ENCODE assay signal across 10 mouse cellular contexts in genomic region chr11:32587191-32588089, GRCm38 (mm10). TPM values are rescaled to one million over a fixed set of nuclear protein-coding genes. Genes with fewer than 3 reads are reported as not detected.
A peak's percentile ranks its signal among the peaks of the same experiment; 100 is the strongest.
DNase-seq lines count a peak whose midpoint lies in the region; ATAC-seq and TF ChIP-seq lines count a peak whose summit lies in the region.
"Had no signal": no experiment of that assay in that cellular context is flagged by ENCODE, and none has a peak within 500 bp of the region (broad histone marks: within the 10 kb centered on the region; RNA-seq: fewer than 3 reads in every experiment).

No protein-coding gene starts in this region.

- peaks cover 4% of the 10 kb centered on the region; the same call in 1 of the 2 replicates for H3K4me1 ChIP-seq in intestine, embryonic 15.5 days (replicated peaks)
- H3K4me1 ChIP-seq in intestine, postnatal 0 days (replicated peaks; ENCODE audit: control insufficient read depth, insufficient read depth, low read length), result no peaks in the 10 kb centered on the region
- peaks cover 5% of the 10 kb centered on the region for H3K4me1 ChIP-seq in hindbrain, embryonic 15.5 days (replicated peaks)
- H3K4me1 ChIP-seq in neural tube, embryonic 12.5 days, result 0 out of 2 replicates have a peak, but pooled peaks cover 4% of the 10 kb centered on the region

- no peaks in the 10 kb centered on the region for H3K36me3 ChIP-seq in intestine, embryonic 15.5 days
- H3K36me3 ChIP-seq in intestine, postnatal 0 days (ENCODE audit: control insufficient read depth, insufficient read depth), result peaks cover 11% of the 10 kb centered on the region; the same call in 1 of the 2 replicates
- no peaks in the 10 kb centered on the region for H3K36me3 ChIP-seq in hindbrain, embryonic 15.5 days
- no peaks in the 10 kb centered on the region for H3K36me3 ChIP-seq in neural tube, embryonic 12.5 days

- CTCF ChIA-PET in Patski (lab: Charles Lee), result interaction anchor here (0.9 to 1.7 kb wide), 4 partner anchors 9 to 235 kb away, joined by 3 to 7 read pairs (median 3); no protein-coding TSS in a partner anchor

- H3K4me2 ChIP-seq in intestine, embryonic 15.5 days (replicated peaks), result no peak overlapping the region
- H3K4me2 ChIP-seq in intestine, postnatal 0 days (replicated peaks; ENCODE audit: low read depth), result no peak overlapping the region
- H3K4me2 ChIP-seq in hindbrain, embryonic 15.5 days, result no peak overlapping the region
- H3K4me2 ChIP-seq in neural tube, embryonic 12.5 days (replicated peaks), result no peak overlapping the region

- peak overlapping the region; percentile 20; the same call in 1 of the 2 replicates for H3K9ac ChIP-seq in intestine, embryonic 15.5 days
- no peak overlapping the region for H3K9ac ChIP-seq in intestine, postnatal 0 days (ENCODE audit: low read depth, low read length)
- H3K9ac ChIP-seq in hindbrain, embryonic 15.5 days, result peak overlapping the region; percentile 38
- H3K9ac ChIP-seq in neural tube, embryonic 12.5 days, result peak overlapping the region; percentile 42; the same call in 1 of the 2 replicates

- intact Hi-C loops in heart, postnatal 36 days (cut with DNase I), result loop anchor here (1.0 to 2.0 kb wide), 3 partner anchors 57 to 245 kb away; no protein-coding TSS in a partner anchor

- H3K4me3 ChIP-seq in intestine, embryonic 15.5 days (replicated peaks), result no peak overlapping the region
- no peak overlapping the region for H3K4me3 ChIP-seq in intestine, postnatal 0 days (ENCODE audit: low read depth, low read length)
- H3K4me3 ChIP-seq in hindbrain, embryonic 15.5 days, result no peak overlapping the region
- H3K4me3 ChIP-seq in neural tube, embryonic 12.5 days, result no peak overlapping the region

- POLR2A ChIA-PET in Patski (lab: Charles Lee), result interaction anchor here (0.6 to 1.0 kb wide), 3 partner anchors 34 to 55 kb away, joined by 3 to 4 read pairs (median 3); no protein-coding TSS in a partner anchor

- ATAC-seq in intestine, embryonic 15.5 days, result no peak
- no peak for ATAC-seq in intestine, postnatal 0 days
- peak; percentile 67 for ATAC-seq in Patski
- no peak for ATAC-seq in hindbrain, embryonic 15.5 days (ENCODE audit: low FRiP score, low read depth)
- ATAC-seq in neural tube, embryonic 12.5 days (ENCODE audit: low FRiP score, low read depth), result no peak

- in situ Hi-C loops in Patski (cut with MboI; ENCODE audit: low pct_unique_long_range_greater_than_20kb), result loop anchor here (5.0 kb wide), 2 partner anchors 50 to 230 kb away; no protein-coding TSS in a partner anchor

- H3K9me3 ChIP-seq in intestine, embryonic 15.5 days, result no peaks in the 10 kb centered on the region
- no peaks in the 10 kb centered on the region for H3K9me3 ChIP-seq in intestine, postnatal 0 days (ENCODE audit: control insufficient read depth)
- H3K9me3 ChIP-seq in hindbrain, embryonic 15.5 days, result no peaks in the 10 kb centered on the region
- H3K9me3 ChIP-seq in neural tube, embryonic 12.5 days, result no peaks in the 10 kb centered on the region
- H3K9me3 ChIP-seq: G1E had no signal

- no peak overlapping the region for H3K27ac ChIP-seq in intestine, embryonic 15.5 days
- no peak overlapping the region for H3K27ac ChIP-seq in intestine, postnatal 0 days (ENCODE audit: low read depth, low read length)
- no peak overlapping the region for H3K27ac ChIP-seq in hindbrain, embryonic 15.5 days (replicated peaks)
- H3K27ac ChIP-seq in neural tube, embryonic 12.5 days, result no peak overlapping the region

- DNase-seq in Patski (ENCODE audit: low read depth, low spot score), result no peak
- no peak for DNase-seq in left cerebral cortex, adult 8-10 months (ENCODE audit: low spot score in 2 of 2)
- DNase-seq in heart, postnatal 36 days, result no peak
- no peak for DNase-seq in adrenal gland, postnatal 10 days

- 74% methylated on average over 17 of the region's 17 CpGs for WGBS in intestine, embryonic 15.5 days
- 77% methylated on average over 17 of the region's 17 CpGs for WGBS in intestine, postnatal 0 days
- WGBS in hindbrain, embryonic 15.5 days, result 80% methylated on average over 17 of the region's 17 CpGs
- 78% methylated on average over 17 of the region's 17 CpGs for WGBS in neural tube, embryonic 12.5 days

- no peaks in the 10 kb centered on the region for H3K27me3 ChIP-seq in intestine, embryonic 15.5 days (replicated peaks)
- H3K27me3 ChIP-seq in intestine, postnatal 0 days (replicated peaks; ENCODE audit: control insufficient read depth, insufficient read depth, low read length), result no peaks in the 10 kb centered on the region
- no peaks in the 10 kb centered on the region for H3K27me3 ChIP-seq in Patski
- H3K27me3 ChIP-seq in hindbrain, embryonic 15.5 days, result no peaks in the 10 kb centered on the region
- no peaks in the 10 kb centered on the region for H3K27me3 ChIP-seq in neural tube, embryonic 12.5 days (replicated peaks)

- TF ChIP-seq CTCF in intestine, postnatal 0 days (IDR thresholded peaks at IDR 0.05; ENCODE audit: low read depth), result no peak
- no peak for TF ChIP-seq CTCF in Patski (IDR thresholded peaks at IDR 0.05)

RNA-seq across cellular contexts. Expression of gene Stk10, which starts 54.3 kb away (rescaled TPM):
- polyA plus RNA-seq in intestine, embryonic 15.5 days (2015; fragmentation: Nextera tagmentation; extraction: Ambion mirVana), result 3.6 and 4.3 TPM in 2 replicates
- polyA plus RNA-seq in intestine, postnatal 0 days (2015; fragmentation: Nextera tagmentation; extraction: Ambion mirVana), result 2.6 and 2.7 TPM in 2 replicates
- polyA plus RNA-seq in Patski (2021), result 18.1 TPM
- polyA plus RNA-seq in hindbrain, embryonic 15.5 days (2015; fragmentation: Nextera tagmentation; extraction: Ambion mirVana), result 2.0 and 2.8 TPM in 2 replicates
- 3.2 and 4.1 TPM in 2 replicates for polyA plus RNA-seq in neural tube, embryonic 12.5 days (2016; fragmentation: Nextera tagmentation; extraction: Ambion mirVana)
- 1 to 10 TPM; 7.4 to 9.9 (median 9.3) TPM for total RNA-seq in left cerebral cortex, adult 8-10 months (2022)
- total RNA-seq in heart, postnatal 36 days (2021), result 1 to 10 TPM; 8.9 to 9.7 TPM
- 10 to 100 TPM; 11.9 to 15.1 TPM for total RNA-seq in adrenal gland, postnatal 10 days (2021)

RNA-seq across cellular contexts. Expression of gene Fbxw11, which starts 55.1 kb away (rescaled TPM):
- polyA plus RNA-seq in intestine, embryonic 15.5 days (2015; fragmentation: Nextera tagmentation; extraction: Ambion mirVana), result 59.8 and 65.7 TPM in 2 replicates
- 33.8 and 34.0 TPM in 2 replicates for polyA plus RNA-seq in intestine, postnatal 0 days (2015; fragmentation: Nextera tagmentation; extraction: Ambion mirVana)
- polyA plus RNA-seq in Patski (2021), result 92.4 TPM
- 115 and 117 TPM in 2 replicates for polyA plus RNA-seq in hindbrain, embryonic 15.5 days (2015; fragmentation: Nextera tagmentation; extraction: Ambion mirVana)
- polyA plus RNA-seq in neural tube, embryonic 12.5 days (2016; fragmentation: Nextera tagmentation; extraction: Ambion mirVana), result 116 and 121 TPM in 2 replicates
- 100 to 1,000 TPM; 109 to 129 (median 121) TPM for total RNA-seq in left cerebral cortex, adult 8-10 months (2022)
- total RNA-seq in heart, postnatal 36 days (2021), result 10 to 100 TPM; 49.5 to 51.3 TPM
- total RNA-seq in adrenal gland, postnatal 10 days (2021), result 10 to 100 TPM; 68.0 to 72.9 TPM

RNA-seq across cellular contexts. Expression of gene Efcab9, which starts 55.6 kb away (rescaled TPM):
- polyA plus RNA-seq in intestine, embryonic 15.5 days (2015; fragmentation: Nextera tagmentation; extraction: Ambion mirVana), result 0.35 and 0.64 TPM in 2 replicates
- polyA plus RNA-seq in intestine, postnatal 0 days (2015; fragmentation: Nextera tagmentation; extraction: Ambion mirVana), result 0.21 and 0.58 TPM in 2 replicates
- 1.9 TPM for polyA plus RNA-seq in Patski (2021)
- polyA plus RNA-seq in hindbrain, embryonic 15.5 days (2015; fragmentation: Nextera tagmentation; extraction: Ambion mirVana), result 0.25 and 0.63 TPM in 2 replicates
- polyA plus RNA-seq in neural tube, embryonic 12.5 days (2016; fragmentation: Nextera tagmentation; extraction: Ambion mirVana), result 0.51 TPM in 1 of 2 replicates, not detected in the other
- total RNA-seq in left cerebral cortex, adult 8-10 months (2022), result 1 to 10 TPM; 1.2 to 1.8 (median 1.4) TPM
- under 1 TPM in 1 of 2 experiments, not detected in 1; 0.41 TPM for total RNA-seq in heart, postnatal 36 days (2021)
- total RNA-seq in adrenal gland, postnatal 10 days (2021), result 1 to 10 TPM in 1 of 2 experiments, under 1 TPM in 1; 0.93 to 1.2 TPM
- total RNA-seq: common myeloid progenitor, adult 5-6 weeks had no signal
- polyA plus RNA-seq: G1E had no signal
